Mouse (Mus musculus): ENCODE data around the gene Ldb3.

Ldb3 gene

DNA sequence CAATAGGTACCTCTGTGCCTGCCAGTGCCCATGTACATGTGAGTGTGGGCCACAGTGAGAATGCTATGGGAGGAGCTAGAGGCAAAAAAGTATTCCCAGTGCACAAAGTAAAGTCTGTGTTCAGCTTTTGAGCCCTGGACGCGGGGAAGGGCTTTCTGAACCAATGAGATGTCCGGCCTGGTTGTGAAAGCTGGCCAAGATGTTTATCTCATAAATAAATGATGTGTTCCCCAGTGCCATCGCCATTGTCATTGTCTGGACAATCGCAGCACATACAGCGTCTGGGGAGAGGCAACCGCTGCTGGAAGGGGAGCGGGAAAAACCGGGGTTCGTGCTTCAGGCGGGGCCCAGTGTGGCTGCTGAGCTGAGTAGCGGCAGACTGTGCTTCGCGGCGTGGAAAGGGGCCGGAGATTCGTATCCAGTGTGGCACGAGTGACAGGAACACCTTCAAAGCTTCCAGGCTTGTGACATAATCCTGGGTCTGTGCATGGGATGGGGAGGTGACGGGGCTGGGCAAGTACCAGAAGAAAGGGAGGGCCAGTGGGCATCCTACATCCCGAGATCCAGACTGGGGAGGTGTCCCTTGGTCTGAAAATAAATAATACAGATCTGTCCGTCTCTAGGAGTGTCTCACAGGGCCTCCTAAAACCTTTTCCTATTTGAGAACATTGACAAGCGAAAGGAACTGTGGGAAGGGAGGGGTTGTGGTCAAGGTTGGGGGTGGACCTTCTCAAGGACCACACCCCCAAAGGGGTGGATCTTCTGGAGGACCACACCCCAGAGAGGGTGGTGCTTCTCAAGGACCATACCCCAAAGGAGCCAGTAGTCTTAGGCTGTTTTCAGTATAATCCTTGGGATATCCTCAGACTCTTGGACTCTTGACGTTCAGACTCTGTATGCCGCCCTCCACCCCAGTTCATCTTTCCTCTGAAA lies 2.5 kb upstream of the Ldb3 start:
- CTCF ChIA-PET: no interaction called here

DNA sequence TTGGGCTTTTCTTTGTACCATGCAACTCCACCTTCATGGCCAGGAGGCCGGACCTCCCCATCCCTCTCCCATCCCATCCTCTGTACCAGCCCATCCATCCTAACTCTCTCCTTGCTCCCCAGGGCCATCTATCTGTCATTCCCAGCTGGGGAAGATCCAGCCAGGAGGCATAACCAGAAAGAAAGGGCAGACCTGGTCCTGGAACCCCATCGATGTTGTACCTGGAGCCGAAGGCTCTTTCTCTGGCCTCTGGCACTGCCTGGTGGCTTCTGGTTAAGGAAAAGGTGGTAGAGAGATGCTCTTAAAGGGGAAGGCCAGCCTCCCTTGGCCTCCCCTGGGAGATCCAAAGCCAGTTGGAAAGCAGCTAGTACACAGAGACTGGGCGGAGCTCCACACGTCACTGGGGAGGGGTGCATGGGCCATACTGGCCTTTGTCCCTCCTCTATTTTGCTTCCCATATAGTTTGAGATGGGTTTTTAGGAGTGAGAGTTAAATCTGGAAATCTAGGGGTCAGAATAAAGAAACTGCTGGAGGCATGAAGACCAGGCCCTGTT lies 1.6 kb upstream of the Ldb3 start:
- CTCF ChIA-PET: no interaction called here

DNA sequence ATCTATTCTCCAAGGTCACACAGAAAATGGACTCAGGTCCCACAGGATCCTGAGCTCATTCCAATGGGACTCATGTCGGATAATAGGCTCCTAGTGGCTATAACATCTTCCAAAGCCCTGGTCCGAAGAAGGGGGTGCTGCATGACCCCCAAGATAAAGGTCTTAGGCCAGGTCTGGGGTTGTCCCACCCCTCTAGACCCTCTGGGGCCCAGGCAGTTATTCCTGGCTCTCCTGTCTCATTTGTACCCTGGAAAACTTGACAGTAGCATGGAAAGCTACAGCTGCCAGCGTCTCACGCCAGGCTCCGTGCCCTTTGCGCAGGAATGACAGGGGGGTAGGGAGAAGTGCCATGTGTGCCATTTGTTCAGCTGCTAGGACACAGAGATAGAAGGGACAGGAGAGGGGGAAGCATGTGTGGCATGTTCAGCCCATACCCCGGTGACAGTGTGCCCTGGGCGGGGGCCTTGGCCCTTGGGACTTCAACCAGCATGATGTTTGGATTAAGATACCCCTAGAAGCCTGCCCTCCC lies 767 bp upstream of the Ldb3 start:
- CTCF ChIA-PET: no interaction called here

DNA sequence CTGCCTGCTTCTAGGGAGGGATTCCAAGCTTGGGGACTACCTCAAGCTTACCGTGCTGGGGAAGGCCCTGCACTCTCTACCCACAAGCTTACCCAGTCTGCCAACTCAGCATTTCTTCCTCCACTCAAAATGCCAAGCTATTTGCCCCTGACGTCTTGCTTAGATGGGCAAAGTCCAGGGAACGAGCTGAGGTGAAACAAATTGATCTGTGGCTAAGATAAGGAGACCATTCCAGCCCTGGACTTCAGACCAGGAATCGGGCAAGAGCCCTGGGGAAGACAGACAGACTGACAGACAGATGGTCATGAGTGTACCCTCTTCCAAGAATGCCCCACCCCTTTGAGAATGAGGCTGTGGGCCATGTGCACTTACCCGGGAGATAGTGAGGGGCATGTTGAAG lies 477 bp downstream of the Ldb3 start:
- CTCF ChIA-PET: no interaction called here

DNA sequence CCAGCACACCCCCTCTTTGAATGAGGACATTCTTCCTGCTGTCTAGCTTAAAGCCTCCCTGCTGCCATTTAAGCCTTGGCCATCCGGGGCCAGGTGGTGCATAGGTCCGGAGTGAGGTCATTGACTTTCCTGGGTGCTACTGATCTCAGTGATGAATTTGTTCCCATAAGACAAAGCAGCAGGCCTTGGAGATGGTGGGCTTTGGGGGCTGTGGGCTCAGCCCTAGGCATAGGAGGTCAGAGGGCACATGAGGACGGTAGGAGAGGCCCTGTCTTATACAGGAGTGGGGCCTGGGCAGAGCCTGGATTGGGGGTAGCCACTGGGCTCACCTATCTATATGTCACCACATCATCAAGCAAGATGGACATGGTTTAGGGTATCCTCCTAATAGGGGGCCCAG lies 1.6 kb downstream of the Ldb3 start:
- CTCF ChIA-PET: no interaction called here

DNA sequence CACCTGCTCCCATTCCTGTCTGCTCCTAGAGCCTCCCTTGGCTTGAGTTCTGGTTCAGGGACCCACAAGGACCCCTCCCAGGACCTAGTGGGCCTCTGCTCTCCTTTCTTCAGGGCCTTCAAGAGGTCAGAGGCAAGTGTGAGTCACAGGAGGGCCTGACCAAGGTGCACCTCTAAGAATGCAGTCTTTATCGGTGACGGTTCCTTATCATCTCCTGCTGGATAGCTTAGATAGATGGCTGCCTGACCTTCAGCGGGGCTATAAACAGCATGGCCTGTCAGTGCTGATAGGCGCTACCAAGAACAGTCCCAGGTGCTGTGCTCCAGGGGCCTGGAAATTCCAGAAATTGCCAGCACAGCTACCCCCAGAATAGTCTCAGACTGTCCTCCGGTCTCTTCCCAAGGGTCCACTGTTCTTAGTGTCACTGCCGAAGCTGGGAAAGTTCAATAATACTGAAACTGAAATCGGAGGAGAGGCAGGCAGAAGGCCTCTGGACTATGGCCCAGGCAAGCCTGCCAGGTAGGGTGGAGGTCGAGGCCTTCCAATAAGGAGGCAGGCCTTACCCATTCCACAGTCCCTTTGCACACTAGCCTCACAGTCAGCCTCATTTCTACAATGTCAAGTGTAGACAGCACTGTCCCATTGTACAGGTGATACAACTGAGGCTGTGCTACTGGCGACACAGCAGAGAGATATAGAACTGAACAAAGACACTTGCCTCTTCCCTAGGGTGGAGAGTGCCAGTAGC lies 3.0 kb downstream of the Ldb3 start:
- CTCF ChIA-PET: no interaction called here

DNA sequence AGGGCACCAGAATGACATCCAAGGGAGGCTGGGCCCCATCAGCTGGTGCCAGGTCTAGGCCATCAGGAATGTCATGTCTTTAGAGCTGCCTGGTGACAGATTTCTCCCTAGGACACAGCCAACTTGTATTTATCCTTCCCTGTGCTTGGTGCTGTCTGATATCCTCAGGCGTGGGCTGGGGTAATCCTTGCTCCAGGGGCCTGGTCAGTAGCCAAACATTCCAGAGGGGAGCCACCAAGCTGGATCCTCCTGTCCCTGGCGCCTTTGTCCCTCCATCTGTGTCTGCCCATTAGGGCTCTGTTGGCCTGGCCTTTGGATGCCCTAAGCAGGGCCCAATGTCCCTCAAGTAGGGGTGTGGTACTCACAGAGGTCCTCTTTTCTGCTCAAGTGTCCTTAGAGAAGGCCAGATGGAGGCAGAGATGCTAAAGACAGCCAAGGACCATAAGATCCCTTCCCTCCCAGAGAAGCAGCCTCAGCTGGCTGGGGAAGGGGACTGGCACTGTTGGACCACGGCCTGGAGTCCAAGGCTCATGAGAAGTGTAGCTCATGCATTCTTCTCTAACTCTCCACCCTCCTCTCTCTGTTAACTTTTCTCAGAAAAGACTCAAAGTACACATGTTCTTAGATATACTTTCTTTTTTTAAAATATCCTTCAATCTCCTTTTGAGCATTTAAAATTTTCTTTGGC lies 5.6 kb downstream of the Ldb3 start:
- CTCF ChIA-PET: no interaction called here

DNA sequence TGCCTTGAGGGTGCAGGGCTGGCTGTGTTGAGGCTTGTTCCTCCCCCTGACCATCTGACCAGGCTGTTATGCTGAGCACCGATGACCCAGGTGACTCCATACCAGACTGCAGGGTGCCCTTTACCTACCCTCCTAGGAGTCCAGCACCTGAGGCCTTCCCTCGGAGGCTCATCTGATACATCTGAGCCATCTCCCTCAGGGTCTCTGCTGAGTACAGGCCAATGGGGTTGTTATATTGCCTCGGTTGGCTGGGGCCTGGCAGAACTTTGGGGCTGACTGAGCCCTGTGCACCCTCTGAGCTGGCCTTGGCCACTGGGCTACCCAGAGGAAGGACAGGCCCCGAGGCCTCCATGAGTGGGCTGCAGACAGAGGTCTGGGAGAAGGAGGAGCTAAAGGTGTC lies 11.6 kb downstream of the Ldb3 start:
- CTCF ChIA-PET: no interaction called here

DNA sequence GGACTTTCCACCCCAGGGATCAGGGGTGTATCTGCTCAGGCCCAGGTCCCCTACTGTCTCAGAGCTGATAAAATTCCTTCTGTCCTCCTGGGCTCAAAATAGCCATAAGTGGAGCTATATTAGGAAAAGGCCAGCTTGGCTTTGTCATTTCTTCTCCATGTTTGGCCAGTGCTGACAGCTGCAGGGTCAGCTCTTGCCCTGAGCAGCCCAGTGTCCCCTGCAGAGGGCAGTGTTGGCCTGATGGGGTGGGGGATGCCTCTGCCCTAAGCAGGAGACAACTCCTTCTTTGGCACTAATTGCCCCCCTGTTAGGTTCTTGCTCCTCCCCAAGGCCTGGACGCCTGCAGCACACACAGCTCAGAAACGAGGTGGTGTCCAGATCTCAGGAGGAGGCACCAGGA lies 14.4 kb downstream of the Ldb3 start:
- CTCF ChIA-PET: no interaction called here

DNA sequence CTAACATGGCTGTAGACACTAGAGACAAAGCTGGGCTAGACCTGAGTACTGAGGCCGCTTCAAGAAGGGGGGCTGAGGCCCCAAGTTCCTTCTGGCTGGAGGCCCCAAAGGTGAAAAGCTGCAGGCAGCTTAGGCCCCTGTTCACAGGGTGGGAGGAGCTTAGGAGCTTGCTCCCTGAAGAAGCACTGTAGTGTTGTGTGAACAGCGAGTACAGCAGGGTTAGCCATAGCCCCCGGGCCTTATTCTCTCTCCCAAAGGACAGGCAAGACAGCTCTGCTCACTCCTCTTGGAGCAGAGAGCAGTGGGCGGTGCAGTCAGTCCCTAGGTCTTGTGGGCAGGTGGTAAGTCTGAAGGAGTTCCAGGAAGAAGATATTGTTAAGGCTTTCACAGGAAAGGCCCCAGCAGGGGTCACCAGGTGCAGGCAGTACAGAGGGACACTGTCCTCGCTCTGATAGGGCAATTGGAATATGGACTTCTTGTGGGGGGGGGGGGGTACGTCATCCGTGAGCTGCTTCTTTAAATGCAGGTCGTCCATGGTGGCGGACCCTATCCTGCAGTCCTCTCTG lies 15.1 kb downstream of the Ldb3 start:
- CTCF ChIA-PET: no interaction called here

DNA sequence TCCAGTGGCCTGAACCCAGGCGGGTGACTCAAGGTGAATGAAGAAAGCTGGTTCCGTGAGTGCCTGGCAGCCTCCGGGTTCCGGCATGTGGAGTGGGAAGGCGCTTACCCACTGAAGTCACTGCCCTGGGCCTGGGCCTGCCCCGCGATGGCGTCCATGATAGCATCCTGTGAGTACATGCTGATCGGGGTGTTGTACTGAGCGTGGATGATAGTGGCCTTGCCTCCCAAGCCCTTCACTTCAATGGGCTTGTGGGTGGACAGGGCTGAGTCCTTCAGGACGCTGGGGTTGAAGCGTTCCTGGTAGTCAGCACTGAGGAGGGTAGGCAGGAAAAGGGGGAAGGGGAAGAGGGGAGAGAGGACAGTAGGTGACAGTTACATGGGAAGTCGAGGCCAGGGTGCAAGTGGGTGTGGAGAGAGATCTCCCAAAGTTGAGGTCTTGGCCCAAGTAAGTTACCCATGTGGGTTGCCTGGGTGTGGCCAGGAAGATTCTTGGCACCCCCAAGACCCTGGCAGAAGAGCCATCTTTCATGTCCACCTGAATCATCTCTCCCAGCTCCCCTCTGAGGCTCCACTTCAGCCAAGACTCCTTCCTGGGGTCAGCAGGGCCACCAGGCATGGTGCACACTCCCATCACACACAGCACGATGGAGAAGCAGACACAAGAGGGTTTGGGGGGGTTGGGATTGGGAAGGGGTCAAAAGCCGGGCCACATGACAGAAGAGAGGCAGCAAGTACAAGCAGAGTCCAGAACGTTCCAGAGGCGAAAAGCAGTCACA lies 16.7 kb downstream of the Ldb3 start:
- CTCF ChIA-PET: interaction anchor here (0.6 kb wide), 1 partner anchor 41 kb away, joined by 4 read pairs; no protein-coding TSS in a partner anchor

DNA sequence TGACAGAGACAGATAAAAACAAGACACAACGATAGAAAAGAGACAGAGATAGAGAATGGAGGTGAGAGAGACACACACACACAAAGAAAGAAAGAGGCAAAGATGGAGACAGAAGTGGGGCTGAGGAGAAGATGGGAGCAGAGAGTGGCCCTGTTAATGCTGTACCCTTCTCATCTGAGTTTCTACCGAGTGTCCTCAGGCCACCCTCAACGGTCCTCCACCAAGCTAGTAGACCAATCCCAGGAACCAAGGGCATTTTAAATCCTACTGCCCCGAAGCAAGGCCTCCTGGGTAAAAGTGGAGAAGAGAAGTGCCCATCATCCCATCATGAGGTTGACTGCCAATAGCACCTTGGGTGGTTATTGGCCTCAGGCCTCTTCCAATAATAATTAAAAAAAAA lies 17.6 kb downstream of the Ldb3 start:
- CTCF ChIA-PET: interaction anchor here (0.6 kb wide), 1 partner anchor 41 kb away, joined by 4 read pairs; no protein-coding TSS in a partner anchor

DNA sequence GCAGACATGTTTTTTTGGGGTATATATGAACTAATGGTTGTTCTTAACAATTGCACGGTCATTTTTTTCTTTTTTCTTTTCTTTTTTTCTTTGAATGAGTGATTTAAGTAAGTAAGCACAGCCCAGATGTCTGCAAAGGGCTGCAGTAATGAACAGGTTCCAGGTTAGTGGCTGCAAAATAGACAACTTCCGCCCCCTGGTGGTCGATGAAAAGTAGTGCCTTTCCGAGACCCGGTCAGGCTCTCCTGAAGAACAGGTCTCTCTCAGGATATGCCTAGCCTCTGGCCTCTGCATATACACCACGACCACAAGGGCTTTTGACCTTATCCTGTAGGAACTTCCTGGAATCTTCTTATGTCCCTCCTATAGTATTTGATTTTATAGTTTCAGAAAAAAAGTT lies 18.2 kb downstream of the Ldb3 start:
- CTCF ChIA-PET: interaction anchor here (0.7 kb wide), 1 partner anchor 675 kb away, joined by 5 read pairs; no protein-coding TSS in a partner anchor

DNA sequence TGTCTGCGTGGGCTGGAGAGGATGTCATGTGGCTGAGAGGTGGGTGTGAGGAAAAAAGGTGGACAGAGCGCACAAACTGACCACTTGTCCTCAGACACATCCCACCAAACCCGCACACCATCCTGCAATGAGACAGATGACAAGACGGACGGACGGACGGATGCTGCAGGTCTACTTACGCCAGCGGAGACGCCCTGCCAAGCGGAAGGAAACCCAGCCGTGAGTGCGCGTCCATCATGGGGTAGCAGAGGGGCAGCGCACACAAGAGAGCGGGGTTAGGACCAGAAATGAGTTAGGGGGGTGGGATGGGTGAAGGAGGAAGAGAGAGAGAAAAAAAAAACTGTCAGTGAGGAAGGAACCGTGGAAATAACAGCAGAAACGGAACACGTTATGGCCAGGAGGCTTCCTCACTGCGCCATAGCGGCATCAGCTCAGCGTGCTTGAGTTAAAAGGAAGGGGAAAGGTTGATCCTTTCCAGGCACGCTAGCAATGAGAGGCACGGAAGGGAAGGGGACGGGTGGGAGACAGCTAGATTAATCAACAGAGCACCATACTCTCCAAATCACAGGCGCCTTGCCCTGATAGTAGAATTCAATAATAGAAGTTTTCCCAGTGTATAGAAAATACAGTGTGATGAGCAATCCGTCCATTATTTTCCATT lies 18.8 kb downstream of the Ldb3 start:
- CTCF ChIA-PET: interaction anchor here (0.7 kb wide), 1 partner anchor 674 kb away, joined by 5 read pairs; no protein-coding TSS in a partner anchor

DNA sequence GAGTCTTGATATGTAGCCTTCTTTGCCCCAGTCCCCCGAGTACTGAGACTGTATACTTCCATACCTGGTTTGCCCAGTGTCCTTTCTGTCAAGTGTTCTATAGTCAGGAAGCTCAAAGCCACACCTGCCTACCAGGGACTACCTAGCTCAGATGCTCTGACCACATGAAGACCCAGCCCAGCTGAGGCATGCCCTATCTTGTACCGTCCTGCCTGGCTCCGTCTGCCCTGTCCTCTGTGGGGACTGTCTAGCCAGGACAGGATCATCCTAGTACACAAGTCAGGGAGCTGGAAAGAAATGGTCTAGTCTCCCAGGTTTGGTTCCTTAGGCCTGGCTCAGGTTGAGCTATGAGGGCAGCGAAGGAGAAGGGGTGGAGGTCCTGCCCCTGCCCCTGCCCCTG lies 19.9 kb downstream of the Ldb3 start:
- CTCF ChIA-PET: no interaction called here

DNA sequence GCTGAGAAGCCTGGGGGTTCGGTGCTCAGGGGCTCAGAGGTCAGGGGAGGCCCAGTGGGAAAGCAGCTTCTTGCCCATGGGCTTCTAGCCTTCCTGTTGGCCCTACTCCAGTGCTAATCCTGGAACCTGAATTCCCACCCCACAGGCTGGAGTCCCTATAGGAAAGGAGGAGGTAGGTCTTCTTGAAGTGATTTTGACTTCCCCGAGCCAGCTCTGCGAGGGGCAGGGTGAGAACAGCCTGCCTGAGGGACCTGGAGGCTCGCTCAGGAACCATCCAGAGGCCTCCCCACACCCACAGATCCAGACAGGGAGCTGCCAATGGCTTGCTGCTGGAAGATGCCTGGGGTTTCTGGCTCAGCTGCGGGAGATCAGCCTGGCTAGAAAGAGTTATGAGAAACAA lies 20.8 kb downstream of the Ldb3 start:
- CTCF ChIA-PET: no interaction called here

DNA sequence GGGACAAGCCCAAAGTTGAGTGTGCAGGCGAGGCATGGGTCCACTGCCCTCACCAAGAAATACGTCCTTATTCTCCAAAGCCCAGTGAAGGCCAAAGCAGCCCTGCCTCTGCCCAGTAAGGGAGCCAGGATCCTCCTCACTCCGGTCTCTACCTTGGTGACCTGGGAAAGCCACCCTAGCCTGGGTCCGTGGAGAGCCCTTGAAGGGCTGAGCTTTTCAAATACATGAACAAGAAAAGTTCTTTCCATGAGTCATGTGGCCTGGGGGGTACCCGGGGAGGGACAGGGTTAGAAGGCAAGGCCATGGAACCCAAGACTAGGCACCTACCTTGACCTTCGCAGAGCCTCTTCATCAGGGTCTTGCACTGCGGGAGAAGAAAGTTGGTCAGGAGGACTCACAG lies 22.0 kb downstream of the Ldb3 start:
- CTCF ChIA-PET: no interaction called here

DNA sequence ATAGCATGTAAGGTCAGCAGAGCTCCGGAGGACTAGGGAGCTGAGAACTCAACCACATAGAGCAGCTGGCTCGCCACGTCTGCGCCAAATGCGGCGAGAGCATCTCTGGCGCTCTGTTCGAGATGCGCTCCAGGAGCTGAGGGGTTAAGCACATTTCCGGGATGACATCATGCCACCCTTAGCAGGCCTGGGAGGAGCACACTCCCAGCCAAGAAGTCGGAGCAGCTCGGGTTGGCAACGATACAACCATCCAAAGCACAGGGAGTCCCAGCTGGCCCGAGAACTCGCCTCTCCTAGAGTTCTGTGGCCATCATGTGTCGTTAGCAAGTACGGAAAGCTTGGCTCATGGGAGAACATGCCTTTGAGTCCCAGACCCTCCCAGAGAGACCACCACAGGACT lies 22.8 kb downstream of the Ldb3 start:
- CTCF ChIA-PET: no interaction called here

DNA sequence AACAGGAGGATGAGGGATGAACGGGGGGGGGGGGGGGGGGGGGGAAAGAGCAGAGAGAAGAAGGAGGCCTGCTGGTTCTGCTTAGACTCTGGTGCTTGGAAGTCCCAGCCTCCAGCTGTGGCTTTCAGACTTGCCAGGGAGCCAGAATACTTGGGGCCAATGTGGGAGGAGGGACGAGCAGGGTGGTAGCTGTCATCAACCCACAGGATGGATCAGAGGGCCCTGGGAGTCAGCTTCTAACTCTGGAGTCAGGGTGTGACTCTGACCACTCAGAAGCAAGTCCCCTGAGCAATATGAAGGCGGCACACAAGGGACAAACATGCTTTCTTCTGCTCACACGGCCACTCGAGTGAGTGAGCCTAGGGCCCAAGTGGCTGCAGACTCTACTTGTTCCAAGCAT lies 23.8 kb downstream of the Ldb3 start:
- CTCF ChIA-PET: no interaction called here

DNA sequence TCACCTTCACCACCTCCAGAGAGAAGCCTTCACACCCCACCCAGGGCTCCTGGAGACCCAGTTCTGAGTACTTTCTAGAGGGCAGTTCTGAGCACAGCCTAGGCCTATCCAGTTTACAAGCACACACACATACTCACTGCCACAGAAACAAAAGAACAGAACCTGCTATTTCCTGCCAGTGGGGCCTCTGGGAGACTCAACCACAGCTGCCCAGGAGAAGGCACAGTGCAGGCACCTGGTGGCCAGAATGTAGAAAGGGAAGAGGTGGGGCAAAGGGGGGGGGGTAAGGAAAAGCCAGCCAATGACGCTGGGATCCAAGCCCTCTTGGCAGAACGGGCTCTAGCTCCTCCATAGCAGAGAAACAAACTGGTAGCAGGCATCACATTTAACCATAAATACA lies 26.1 kb downstream of the Ldb3 start:
- CTCF ChIA-PET: no interaction called here
